Mouse (Mus musculus) embryonic fibroblast, embryonic 13.5 days (primary cell): ENCODE results near the gene Dock3. TPM values are rescaled to one million over a fixed set of nuclear protein-coding genes. Genes with fewer than 3 reads are reported as not detected.
"Not testable (repeated sequence)": the region's sequence is repeated elsewhere in the genome, so short reads cannot be mapped to it uniquely, and the experiment has no call there.

Source experiments
- H3K27ac ChIP-seq: 2 replicates; pipeline ENCODE4 v1.5.1; 2012; ENCODE audit warnings: low read length, control low read depth, inconsistent platforms; ENCODE audit not compliant: insufficient read depth
- H3K4me1 ChIP-seq: 2 replicates; pipeline ENCODE4 v1.6.1; 2011; ENCODE audit warnings: low read length; ENCODE audit not compliant: control insufficient read depth, insufficient read depth
- H3K4me3 ChIP-seq: 2 replicates; pipeline ENCODE4 v1.5.1; 2011; ENCODE audit warnings: mild to moderate bottlenecking, control low read depth, low read length; ENCODE audit not compliant: insufficient read depth
- CTCF ChIP-seq: IDR thresholded peaks from 2 replicates; pipeline ENCODE4 v1.5.1; 2011; ENCODE audit warnings: mild to moderate bottlenecking, control low read depth, low read length, moderate library complexity, borderline replicate concordance; ENCODE audit not compliant: insufficient read depth
- POLR2A ChIP-seq: IDR thresholded peaks from 2 replicates; pipeline ENCODE4 v1.6.1; 2011; ENCODE audit warnings: low read depth, mild to moderate bottlenecking, control low read depth, low read length, moderate library complexity
- polyA plus RNA-seq: library from polyadenylated mRNA; stranded (reverse); fragments of >200 nt; gene quantifications from 2 replicates; pipeline ENCODE4 v1.2.4, GENCODE M21; 2011; ENCODE audit warnings: low read depth; ENCODE audit not compliant: missing spikeins, insufficient read length

Gene Dock3
- polyA plus RNA-seq, 1 experiment = 0.18 TPM

DNA sequence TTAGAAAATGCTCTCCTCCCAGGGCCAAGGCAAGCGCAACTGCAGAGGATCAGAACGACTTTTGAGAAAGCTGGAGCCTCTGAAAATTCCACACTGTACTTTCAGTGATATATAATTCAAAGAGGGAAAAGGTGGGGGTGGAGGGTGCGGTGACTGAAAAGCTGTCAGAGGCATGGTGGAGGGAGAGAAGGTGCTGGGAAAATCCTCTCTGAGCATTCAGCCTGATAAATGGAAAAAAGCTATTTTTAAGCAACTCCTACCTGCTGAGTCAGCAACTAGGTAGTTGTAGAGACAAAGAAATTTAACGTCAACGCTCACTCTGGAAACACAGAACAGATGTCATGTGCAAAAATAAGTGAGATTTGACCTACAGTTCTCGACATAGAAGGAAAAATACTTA lies 132.2 kb downstream of the Dock3 start:
- no peak overlapping the region for H3K27ac ChIP-seq
- no peaks in the 10 kb centered on the region for H3K4me1 ChIP-seq
- TF ChIP-seq POLR2A (no peak), CTCF (no peak)
- no peak overlapping the region for H3K4me3 ChIP-seq

DNA sequence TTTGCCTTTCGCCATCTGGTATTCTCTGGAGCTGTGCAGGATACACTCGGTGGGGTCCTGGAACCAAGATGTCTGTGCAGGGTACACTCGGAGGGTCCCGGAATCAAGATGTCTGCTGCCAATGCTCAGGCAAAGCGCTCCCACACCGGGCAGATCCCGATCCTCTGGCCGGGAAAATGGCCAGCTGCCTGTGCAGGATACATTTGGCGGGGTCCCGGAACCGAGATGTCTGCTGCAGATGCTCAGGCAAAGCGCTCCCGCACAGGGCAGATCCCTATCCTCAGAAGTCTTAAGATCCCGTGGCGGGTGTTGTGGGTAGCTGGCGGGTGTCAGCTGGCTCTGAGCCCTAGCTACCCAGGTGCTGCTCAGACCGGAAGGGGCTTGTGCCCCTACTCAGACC lies 142.3 kb downstream of the Dock3 start:
- H3K4me3 ChIP-seq, H3K27ac ChIP-seq, H3K4me1 ChIP-seq: not testable (repeated sequence)

- TF ChIP-seq CTCF = no peak
- TF ChIP-seq POLR2A = no peak
- H3K4me3 ChIP-seq = no peak overlapping the region
- H3K4me1 ChIP-seq = no peaks in the 10 kb centered on the region
- no peak overlapping the region for H3K27ac ChIP-seq
Observed at GRCm38 (mm10) chr9:107087531-107087930, 144.2 kb downstream of the Dock3 start.

- Histone ChIP-seq H3K4me3 (no peak overlapping the region), H3K27ac (no peak overlapping the region), H3K4me1 (no peaks in the 10 kb centered on the region)
- TF ChIP-seq CTCF = no peak
- TF ChIP-seq POLR2A = no peak
Observed at GRCm38 (mm10) chr9:107037947-107038346, 193.8 kb downstream of the Dock3 start.

- no peak overlapping the region for H3K4me3 ChIP-seq
- H3K4me1 ChIP-seq = no peaks in the 10 kb centered on the region
- no peak overlapping the region for H3K27ac ChIP-seq
- TF ChIP-seq POLR2A (no peak), CTCF (no peak)
Observed at GRCm38 (mm10) chr9:107027586-107027985, 204.1 kb downstream of the Dock3 start.

GRCm38 (mm10) chr9:107009841-107010240 lies 221.9 kb downstream of the Dock3 start:
- Histone ChIP-seq H3K4me3 (no peak overlapping the region), H3K27ac (no peak overlapping the region), H3K4me1 (no peaks in the 10 kb centered on the region)
- no peak for TF ChIP-seq POLR2A
- no peak for TF ChIP-seq CTCF

GRCm38 (mm10) chr9:107003187-107003586 lies 228.5 kb downstream of the Dock3 start:
- Histone ChIP-seq H3K4me3 (no peak overlapping the region), H3K4me1 (no peaks in the 10 kb centered on the region), H3K27ac (no peak overlapping the region)
- TF ChIP-seq CTCF = no peak
- no peak for TF ChIP-seq POLR2A

DNA sequence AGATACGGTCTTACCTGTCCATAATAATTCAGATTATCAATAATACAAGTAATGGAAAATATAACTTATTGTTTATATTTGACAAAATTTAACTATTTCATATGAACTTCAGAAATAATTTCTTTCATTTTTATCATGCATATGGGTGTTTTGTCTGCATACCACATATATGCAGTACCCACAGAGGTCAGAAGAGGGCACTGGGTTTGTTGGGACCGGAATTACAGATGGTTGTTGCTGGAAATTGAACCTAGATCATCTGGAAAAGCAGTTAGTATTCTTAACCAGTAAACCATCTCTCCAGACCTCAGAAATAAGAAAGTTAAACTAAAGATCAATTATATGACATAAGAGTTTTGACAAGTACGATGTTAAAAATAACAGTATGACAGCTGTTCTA lies 261.0 kb downstream of the Dock3 start:
- TF ChIP-seq CTCF = no peak
- no peak for TF ChIP-seq POLR2A
- Histone ChIP-seq H3K4me1 (no peaks in the 10 kb centered on the region), H3K27ac (no peak overlapping the region), H3K4me3 (no peak overlapping the region)

- TF ChIP-seq CTCF (no peak), POLR2A (no peak)
- peak overlapping the region; percentile 19; the same call in 1 of the 2 replicates for H3K27ac ChIP-seq
- H3K4me1 ChIP-seq = no peaks in the 10 kb centered on the region
- H3K4me3 ChIP-seq = no peak overlapping the region
Observed at GRCm38 (mm10) chr9:106958452-106958851, 273.3 kb downstream of the Dock3 start.

DNA sequence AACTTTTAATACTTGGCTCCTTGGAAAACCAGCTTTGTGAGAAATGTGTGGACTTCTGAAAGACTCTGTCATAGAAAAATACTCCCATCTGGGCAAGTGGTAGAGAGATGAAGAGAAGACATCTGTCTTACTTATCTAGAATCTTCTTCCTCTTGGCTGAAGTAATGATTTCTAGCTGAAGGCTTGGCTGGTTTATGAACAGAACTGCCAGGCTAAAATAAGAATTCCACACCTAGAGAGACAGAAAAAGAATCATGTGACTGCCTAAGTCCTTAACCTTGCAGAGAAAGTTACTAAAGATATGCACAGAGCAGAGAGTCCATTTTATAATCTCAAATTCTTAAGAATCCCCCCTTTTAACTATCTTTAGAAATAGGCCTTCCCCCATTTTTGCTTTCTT lies 276.2 kb downstream of the Dock3 start:
- Histone ChIP-seq H3K4me1 (no peaks in the 10 kb centered on the region), H3K27ac (no peak overlapping the region), H3K4me3 (no peak overlapping the region)
- TF ChIP-seq CTCF = no peak
- no peak for TF ChIP-seq POLR2A

- peaks cover 6% of the 10 kb centered on the region; the same call in 1 of the 2 replicates for H3K4me1 ChIP-seq
- no peak overlapping the region for H3K4me3 ChIP-seq
- TF ChIP-seq POLR2A = no peak
- no peak for TF ChIP-seq CTCF
- H3K27ac ChIP-seq = no peak overlapping the region
Observed at GRCm38 (mm10) chr9:106934998-106935397, 296.7 kb downstream of the Dock3 start.
